Mouse (Mus musculus) stomach, postnatal 0 days (tissue): ENCODE data around the gene Ddb1. TPM values are rescaled to one million over a fixed set of nuclear protein-coding genes. Genes with fewer than 3 reads are reported as not detected.

ENCODE experiments used
- ATAC-seq: fragments of 200-750 bp; cut with Nextera tagmentation; 2 replicates; pipeline ENCODE4 v1.8.0; 2017; ENCODE audit not compliant: low FRiP score, low TSS enrichment
- DNase-seq: peaks from one replicate; pipeline ENCODE4 v3.0.0-alpha.2; 2016; ENCODE audit warnings: low spot score
- H3K27ac ChIP-seq: fragments of 300-500 bp; sonication (generic); replicated peaks from 2 replicates; pipeline ENCODE4 v1.5.1; 2014; ENCODE audit warnings: mild to moderate bottlenecking, control low read depth
- H3K27me3 ChIP-seq: fragments of 300-500 bp; sonication (generic); 2 replicates; pipeline ENCODE4 v1.6.1; 2014; ENCODE audit warnings: low read length; ENCODE audit not compliant: control insufficient read depth, insufficient read depth
- H3K36me3 ChIP-seq: fragments of 300-500 bp; sonication (generic); 2 replicates; pipeline ENCODE4 v1.6.1; 2014; ENCODE audit warnings: low read length, mixed read lengths; ENCODE audit not compliant: control insufficient read depth, insufficient read depth
- H3K4me1 ChIP-seq: fragments of 300-500 bp; sonication (generic); replicated peaks from 2 replicates; pipeline ENCODE4 v1.6.1; 2014; ENCODE audit warnings: antibody characterized with exemption; ENCODE audit not compliant: control insufficient read depth, insufficient read depth
- H3K4me2 ChIP-seq: fragments of 300-500 bp; sonication (generic); replicated peaks from 2 replicates; pipeline ENCODE4 v1.6.1; 2014; ENCODE audit warnings: low read depth, mild to moderate bottlenecking, control low read depth, moderate library complexity
- H3K4me3 ChIP-seq: fragments of 300-500 bp; sonication (generic); 2 replicates; pipeline ENCODE4 v1.5.1; 2014; ENCODE audit warnings: low read depth, low read length, control low read depth
- H3K9ac ChIP-seq: fragments of 300-500 bp; sonication (generic); 2 replicates; pipeline ENCODE4 v1.6.1; 2014; ENCODE audit warnings: mild to moderate bottlenecking, low read length, control low read depth, mixed read lengths
- H3K9me3 ChIP-seq: fragments of 300-500 bp; sonication (generic); 2 replicates; pipeline ENCODE4 v1.6.1; 2016; ENCODE audit warnings: low read length; ENCODE audit not compliant: control insufficient read depth
- CTCF ChIP-seq: IDR thresholded peaks from 2 replicates; pipeline ENCODE4 v1.5.1; 2016; ENCODE audit warnings: antibody characterized with exemption, low read depth, mild to moderate bottlenecking, moderate library complexity
- EP300 ChIP-seq: optimal IDR thresholded peaks from 2 replicates; pipeline ENCODE3; 2016; ENCODE audit warnings: antibody characterized with exemption
- WGBS: fragments of 180-500 bp; shearing (Covaris S2); extraction: QIAGEN DNeasy Blood & Tissue Kit; methylation state at CpG from one replicate; pipeline ENCODE4 v1.1.7; 2014; 5-methylcytosine and 5-hydroxymethylcytosine counted together
- polyA plus RNA-seq: library from polyadenylated mRNA; unstranded; fragments of >200 nt; fragmentation: Nextera tagmentation; extraction: Ambion mirVana; gene quantifications from 2 replicates; pipeline ENCODE4 v1.2.1, GENCODE M21; 2015

Ddb1 gene
- polyA plus RNA-seq, 1 experiment from 2014 or later: 110 TPM

GRCm38 (mm10) chr19:10640589-10641378, 35.7 kb downstream of the Ddb1 start:
- Histone ChIP-seq H3K9me3 (no peaks in the 10 kb centered on the region), H3K4me1 (no peaks in the 10 kb centered on the region), H3K4me2 (no peak overlapping the region), H3K27me3 (no peaks in the 10 kb centered on the region), H3K4me3 (no peak overlapping the region), H3K27ac (no peak overlapping the region), H3K36me3 (no peaks in the 10 kb centered on the region), H3K9ac (no peak overlapping the region)
- 49% methylated on average over 13 of the region's 13 CpGs for WGBS
- TF ChIP-seq EP300: no peak
- no peak for ATAC-seq
- DNase-seq: no peak

GRCm38 (mm10) chr19:10645616-10646015, 40.5 kb downstream of the Ddb1 start:
- no peaks in the 10 kb centered on the region for H3K36me3 ChIP-seq
- no peak overlapping the region for H3K4me3 ChIP-seq
- H3K27ac ChIP-seq: no peak overlapping the region
- no peak for DNase-seq
- no peak for ATAC-seq
- no peak overlapping the region for H3K9ac ChIP-seq
- H3K4me2 ChIP-seq: no peak overlapping the region
- no peaks in the 10 kb centered on the region for H3K27me3 ChIP-seq
- H3K4me1 ChIP-seq: no peaks in the 10 kb centered on the region; the same call in 1 of the 2 replicates
- TF ChIP-seq CTCF: no peak
- no peak for TF ChIP-seq EP300
- no peaks in the 10 kb centered on the region for H3K9me3 ChIP-seq
- 83% methylated on average over 2 of the region's 2 CpGs for WGBS

GRCm38 (mm10) chr19:10648156-10648555, 43.0 kb downstream of the Ddb1 start:
- no peaks in the 10 kb centered on the region for H3K36me3 ChIP-seq
- no peak overlapping the region for H3K4me2 ChIP-seq
- DNase-seq (no peak), ATAC-seq (no peak)
- H3K27me3 ChIP-seq: no peaks in the 10 kb centered on the region
- no peaks in the 10 kb centered on the region for H3K9me3 ChIP-seq
- no peak overlapping the region for H3K27ac ChIP-seq
- TF ChIP-seq EP300 (no peak), CTCF (no peak)
- H3K4me1 ChIP-seq: no peaks in the 10 kb centered on the region; the same call in 1 of the 2 replicates
- H3K4me3 ChIP-seq: no peak overlapping the region
- no peak overlapping the region for H3K9ac ChIP-seq
- WGBS: 72% methylated on average over 8 of the region's 8 CpGs

- no peak for ATAC-seq
Observed at GRCm38 (mm10) chr19:10656058-10656457, 50.9 kb downstream of the Ddb1 start.

GRCm38 (mm10) chr19:10657742-10658141, 52.6 kb downstream of the Ddb1 start:
- ATAC-seq (no peak; the same call in 1 of the 2 replicates), DNase-seq (peak; percentile 16)
- WGBS: 66% methylated on average over 5 of the region's 5 CpGs
- TF ChIP-seq CTCF: no peak
- no peak for TF ChIP-seq EP300
- Histone ChIP-seq H3K9ac (no peak overlapping the region), H3K4me2 (no peak overlapping the region), H3K9me3 (no peaks in the 10 kb centered on the region), H3K27me3 (no peaks in the 10 kb centered on the region), H3K4me3 (no peak overlapping the region), H3K4me1 (no peaks in the 10 kb centered on the region), H3K36me3 (no peaks in the 10 kb centered on the region), H3K27ac (no peak overlapping the region)

More at GRCm38 (mm10) chr19:10656058-10656457, 50.9 kb downstream of the Ddb1 start:
- H3K4me1 ChIP-seq: no peaks in the 10 kb centered on the region
- TF ChIP-seq CTCF: no peak
- TF ChIP-seq EP300: no peak
- no peak overlapping the region for H3K27ac ChIP-seq
- no peaks in the 10 kb centered on the region for H3K36me3 ChIP-seq
- no peaks in the 10 kb centered on the region for H3K27me3 ChIP-seq
- WGBS: 53% methylated on average over 3 of the region's 3 CpGs
- no peak overlapping the region for H3K9ac ChIP-seq
- H3K4me3 ChIP-seq: no peak overlapping the region
- no peak for DNase-seq
- H3K9me3 ChIP-seq: no peaks in the 10 kb centered on the region
- H3K4me2 ChIP-seq: no peak overlapping the region

- Histone ChIP-seq H3K9ac (no peak overlapping the region), H3K27me3 (no peaks in the 10 kb centered on the region), H3K4me3 (no peak overlapping the region), H3K36me3 (no peaks in the 10 kb centered on the region), H3K27ac (no peak overlapping the region), H3K4me2 (no peak overlapping the region), H3K4me1 (no peaks in the 10 kb centered on the region), H3K9me3 (no peaks in the 10 kb centered on the region)
- 71% methylated on average over 2 of the region's 2 CpGs for WGBS
- ATAC-seq (no peak), DNase-seq (no peak)
- TF ChIP-seq CTCF: no peak
- no peak for TF ChIP-seq EP300
Observed at GRCm38 (mm10) chr19:10658406-10658805, 53.3 kb downstream of the Ddb1 start.
